Mouse (Mus musculus) c-Kit-positive CD71-positive TER-119-negative erythroid progenitor cells, embryonic 14.5 days (primary cell): ENCODE measurements at regions not wholly inside any gene's neighbourhood (a gene's known extent, or its start where the extent isn't known, plus 50 kb on each side); places are given as distances from the start of the nearest gene placed in this dataset.

Source experiments
- DNase-seq: peaks from one replicate; pipeline ENCODE4 v3.0.0-alpha.2; 2013; ENCODE audit warnings: low read depth

DNA sequence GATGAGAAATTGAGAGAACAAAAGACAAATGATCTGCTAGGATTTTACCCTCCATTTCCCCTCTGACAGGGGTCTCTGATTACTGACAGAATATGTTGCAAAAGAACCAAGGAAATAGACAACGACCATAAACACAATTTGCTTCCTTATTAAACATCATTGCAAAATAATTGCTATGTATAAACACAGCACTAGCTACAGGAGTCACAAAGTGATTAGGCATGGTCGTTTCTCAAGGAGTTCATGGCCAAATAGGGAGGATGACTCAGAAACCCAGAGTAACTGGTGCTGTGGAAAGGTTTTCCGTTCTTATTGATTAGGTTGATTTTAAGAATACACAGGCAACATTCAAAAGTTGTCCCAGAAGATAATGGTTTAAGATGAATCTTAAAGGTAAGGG lies 180.4 kb downstream of the Gm12728 start:
- no peak for DNase-seq

GRCm38 (mm10) chr4:105972736-105973135 lies 183.1 kb downstream of the Gm12728 start:
- no peak for DNase-seq

DNA sequence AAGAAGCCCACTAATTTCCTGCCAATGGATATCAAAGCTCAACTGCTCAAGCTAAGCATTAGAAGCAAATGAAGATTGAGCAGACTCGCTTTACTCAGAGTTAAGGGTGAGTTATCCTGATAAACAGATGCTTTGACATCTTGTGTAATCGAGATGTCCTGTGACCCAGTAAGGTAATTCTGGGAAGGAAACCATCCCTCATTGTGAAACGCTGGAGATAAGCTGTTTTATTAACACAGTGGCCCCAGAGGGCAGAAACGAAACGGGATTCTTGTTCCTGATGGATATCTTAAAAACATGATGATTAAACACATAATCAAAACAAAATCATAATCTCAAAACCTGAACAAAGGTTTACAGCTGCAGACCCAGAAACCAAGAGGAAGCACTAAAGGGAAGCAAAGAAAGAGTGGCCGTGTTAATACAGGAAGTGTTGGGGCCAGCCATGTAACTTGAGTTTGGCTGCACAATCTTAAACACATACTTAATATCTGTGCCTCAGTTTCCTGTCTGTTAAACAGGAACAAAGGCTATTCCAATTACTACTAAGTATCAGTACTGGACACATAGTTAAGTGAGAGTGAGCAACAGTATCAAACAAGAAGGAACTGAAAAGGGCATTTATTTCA lies 184.2 kb downstream of the Gm12728 start:
- no peak for DNase-seq

- DNase-seq: no peak
Observed at GRCm38 (mm10) chr4:105974948-105975347, 185.3 kb downstream of the Gm12728 start.

DNA sequence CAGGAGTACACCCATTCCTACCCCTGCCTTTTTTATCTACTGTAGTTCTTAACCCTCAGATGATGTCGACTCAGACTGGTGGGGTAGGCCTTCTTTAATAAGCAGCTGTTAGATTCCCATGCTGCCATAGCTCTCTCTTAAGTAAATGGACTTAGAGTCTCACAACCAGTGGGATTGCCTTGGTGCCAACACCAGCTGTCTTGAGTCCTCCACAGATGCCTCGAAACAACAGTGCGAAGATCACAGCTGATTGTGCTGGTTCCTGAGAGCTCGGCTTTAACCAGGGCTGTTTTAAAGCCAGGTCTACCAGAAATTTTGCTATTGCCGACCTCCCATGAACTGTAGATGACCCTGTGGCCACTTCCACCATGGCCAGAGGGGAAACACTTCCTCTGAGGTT lies 189.4 kb downstream of the Gm12728 start:
- DNase-seq: no peak

GRCm38 (mm10) chr4:105983018-105983417 lies 193.3 kb downstream of the Gm12728 start:
- no peak for DNase-seq

- no peak for DNase-seq
Observed at GRCm38 (mm10) chr4:105987963-105988602, 198.4 kb downstream of the Gm12728 start.

GRCm38 (mm10) chr4:105992581-105993127 lies 203.0 kb downstream of the Gm12728 start:
- DNase-seq: no peak

- DNase-seq: no peak
Observed at GRCm38 (mm10) chr4:105994390-105994798, 204.7 kb downstream of the Gm12728 start.

DNA sequence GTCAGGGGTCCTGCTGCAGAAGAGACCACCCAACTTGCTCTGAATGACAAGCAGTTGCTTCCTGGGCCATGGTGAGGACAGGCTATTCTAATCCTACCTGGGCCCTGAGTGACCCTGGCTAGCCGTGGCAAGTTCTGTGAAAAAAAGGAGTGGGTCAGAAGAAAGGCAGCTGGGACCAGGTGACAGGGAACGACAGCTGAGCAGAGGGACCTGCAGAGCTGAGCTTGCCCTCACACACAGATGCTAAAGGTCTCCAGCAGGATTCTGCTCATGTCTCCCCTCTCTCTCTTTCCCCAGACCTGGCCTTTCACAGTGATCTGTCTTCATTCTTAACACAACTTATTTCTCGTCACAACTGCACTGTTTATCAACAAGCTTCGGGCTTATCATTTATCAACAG lies 206.4 kb downstream of the Gm12728 start:
- DNase-seq: no peak

DNA sequence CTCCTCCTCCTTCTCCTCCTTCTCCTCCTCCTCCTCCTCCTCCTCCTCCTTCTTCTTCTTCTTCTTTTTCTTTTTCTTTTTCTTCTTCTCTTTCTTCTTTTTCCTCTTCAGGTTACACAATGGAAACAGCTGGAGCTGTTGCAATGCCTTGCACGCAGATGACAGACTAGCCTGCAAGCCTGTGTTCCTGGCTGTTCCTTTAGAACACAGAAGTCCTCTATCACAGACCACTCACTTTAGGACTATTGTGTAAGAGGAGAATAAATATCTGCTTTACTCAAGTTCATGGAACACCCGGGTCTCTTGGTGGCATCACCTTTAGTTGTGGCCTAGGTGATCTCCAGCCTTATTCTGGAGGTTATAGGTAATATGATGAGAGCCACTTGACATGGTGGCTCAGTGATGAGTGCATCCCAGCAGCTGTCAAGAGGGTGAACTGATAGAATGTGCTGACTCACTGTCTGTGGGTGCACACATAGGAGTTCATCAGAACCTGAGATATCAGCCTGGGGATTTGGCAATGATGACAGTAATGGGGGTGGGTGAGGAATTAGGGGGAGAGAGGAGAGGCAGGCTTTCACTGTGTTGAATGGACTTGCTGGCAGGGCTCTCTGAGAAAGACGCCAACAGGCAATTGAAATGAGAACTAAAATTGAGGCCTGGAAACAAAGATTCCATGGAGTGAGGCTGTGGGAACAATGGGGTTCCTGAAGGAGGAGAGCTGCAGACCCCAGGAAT lies 207.4 kb downstream of the Gm12728 start:
- no peak for DNase-seq

- no peak for DNase-seq
Observed at GRCm38 (mm10) chr4:106002516-106002915, 212.8 kb downstream of the Gm12728 start.

DNA sequence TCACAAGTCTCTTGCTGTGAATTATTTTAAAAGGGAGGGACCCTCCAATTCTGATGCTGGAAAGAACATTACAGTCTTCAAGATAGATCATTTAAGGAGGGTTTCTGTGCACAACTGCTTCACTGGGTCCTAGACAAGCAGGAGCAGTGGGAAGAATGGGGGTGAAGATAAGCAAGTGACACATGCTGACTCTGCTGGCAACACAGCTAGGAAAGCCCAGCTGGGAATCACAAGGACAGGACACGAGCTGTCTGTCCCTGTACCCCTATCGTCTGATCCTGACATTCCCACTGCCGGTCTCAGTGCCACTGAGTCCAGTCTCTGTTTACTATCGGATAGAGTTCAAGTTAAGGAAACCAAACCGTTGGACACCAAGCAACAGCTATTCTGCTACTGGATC lies 216.3 kb downstream of the Gm12728 start:
- no peak for DNase-seq

DNA sequence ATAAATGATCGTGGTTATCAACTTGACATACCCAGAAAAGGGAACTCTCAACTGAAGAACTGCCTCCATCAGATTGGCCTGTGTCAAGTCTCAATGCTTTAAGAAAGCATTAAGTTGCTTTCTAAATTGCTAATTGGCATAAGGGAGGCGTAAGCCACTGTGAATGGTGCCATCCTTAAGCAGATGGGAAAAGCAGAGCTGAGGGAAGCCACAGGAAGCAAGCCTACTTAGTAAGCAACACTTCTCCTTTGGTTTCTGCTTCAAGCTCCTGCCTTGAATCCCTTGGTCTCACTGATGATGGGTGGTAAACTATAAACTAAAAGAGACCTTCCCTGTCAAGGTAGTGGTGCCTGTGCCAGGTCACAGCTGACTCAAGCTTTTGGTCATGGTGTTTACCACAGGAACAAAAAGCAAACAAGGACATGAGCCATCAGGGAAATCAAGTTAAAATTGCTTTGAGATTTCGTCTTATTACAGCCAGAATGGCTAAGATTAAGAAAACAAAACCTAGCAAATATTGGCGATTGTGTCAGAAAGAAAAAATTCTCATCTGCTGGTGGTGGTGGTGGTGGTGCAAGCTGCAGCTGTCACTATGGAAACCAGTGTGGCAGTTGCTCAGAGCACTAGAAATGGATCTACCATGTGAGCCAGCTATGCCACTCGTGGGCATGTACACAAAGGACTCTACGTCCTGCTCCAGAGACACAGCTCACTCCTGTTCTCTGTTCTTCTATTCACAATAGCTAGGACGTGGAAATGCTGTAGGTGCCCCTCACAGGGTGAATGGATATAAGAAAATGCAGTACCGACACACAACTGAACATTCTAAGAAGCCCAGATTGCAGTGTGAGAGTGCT lies 217.9 kb downstream of the Gm12728 start:
- DNase-seq: no peak

GRCm38 (mm10) chr4:106017065-106017646 lies 227.5 kb downstream of the Gm12728 start:
- DNase-seq: no peak

DNA sequence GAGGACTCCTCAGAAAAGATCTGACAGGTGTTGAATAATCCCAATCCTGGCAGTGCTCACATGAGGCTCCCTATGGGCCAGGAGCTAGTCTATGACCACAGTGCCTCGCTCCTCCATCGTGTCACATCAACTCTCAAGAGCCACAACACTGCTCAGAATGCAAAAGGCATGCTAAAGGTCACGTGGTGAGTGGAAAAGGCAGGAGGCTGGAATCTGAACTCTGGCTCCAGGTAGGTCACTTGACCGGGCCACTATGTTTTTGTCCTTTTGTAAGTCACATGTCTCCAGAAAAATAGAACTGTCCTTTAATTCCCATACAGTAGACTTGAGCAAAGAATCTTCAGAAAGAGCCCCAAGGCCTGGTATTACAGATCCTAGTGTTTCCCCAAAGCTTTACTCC lies 229.3 kb downstream of the Gm12728 start:
- no peak for DNase-seq

DNA sequence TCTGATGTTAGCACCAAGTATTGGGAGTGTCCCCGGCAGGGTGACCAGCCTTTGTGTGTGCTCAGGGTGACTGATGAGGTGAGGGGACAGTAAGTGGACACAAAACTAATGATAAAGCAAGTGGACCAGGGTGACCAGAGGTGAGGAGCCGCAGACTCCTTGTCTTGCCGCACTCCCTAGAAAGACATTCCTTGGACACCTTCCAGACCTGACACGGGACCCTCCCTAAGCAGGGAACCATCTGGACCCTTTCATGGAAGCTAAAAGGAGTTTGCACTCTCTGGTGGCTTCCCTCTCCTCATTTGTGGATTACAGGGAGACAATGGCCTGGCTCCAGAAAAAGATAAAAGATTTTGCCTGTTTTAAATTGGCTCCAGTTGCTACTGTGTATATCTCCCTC lies 230.7 kb downstream of the Gm12728 start:
- DNase-seq: no peak

DNA sequence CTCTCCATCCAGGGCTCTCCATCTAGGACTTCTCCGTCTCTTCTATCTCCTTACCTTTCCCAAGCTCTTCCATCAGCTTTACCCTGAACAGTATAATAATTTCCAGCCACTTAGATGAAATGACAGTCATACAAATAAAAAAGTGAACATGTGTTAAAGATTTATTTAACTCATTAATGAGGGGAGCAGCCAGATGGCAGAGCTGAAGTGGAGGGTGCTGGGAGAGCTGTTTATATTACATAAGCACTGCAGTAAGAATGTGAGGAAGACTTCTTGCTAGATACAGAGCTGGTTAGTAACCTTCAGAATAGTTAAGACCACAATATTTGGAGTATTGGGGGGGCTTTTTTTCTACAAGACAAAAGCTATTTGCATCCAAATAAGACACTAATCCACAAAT lies 234.9 kb downstream of the Gm12728 start:
- DNase-seq: no peak

DNA sequence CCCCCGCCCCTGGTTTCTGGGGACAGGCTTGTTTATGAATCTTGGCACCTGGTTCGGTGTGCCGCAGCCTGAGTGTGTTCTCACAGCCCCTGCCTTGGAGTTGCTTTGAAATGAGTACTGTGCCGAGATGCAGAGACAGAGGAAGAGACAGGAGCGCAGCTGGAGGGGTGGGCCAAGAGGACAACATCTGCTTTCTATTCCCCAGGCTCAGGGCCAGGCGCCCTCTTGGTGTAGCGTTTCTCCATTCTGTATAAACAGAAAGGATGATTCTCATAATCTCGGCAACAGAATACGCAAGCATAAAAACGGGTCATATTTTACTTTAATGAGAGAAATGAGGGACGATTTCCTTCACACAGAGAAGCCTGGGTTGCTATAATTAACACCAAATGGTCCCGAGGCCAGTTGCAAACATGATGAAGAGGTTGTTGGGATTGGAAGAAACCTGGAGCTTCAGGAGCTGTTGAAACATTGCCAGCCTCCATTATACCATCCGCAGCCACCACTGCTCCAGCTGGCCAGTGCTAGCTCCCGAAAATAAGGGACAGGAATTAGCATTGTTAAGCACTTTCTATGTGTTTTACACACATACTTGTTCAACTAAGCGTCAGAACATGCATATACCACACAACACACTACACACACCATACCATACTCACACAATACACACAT lies 236.4 kb downstream of the Gm12728 start:
- DNase-seq: no peak

GRCm38 (mm10) chr4:106040376-106040775 lies 250.7 kb downstream of the Gm12728 start:
- no peak for DNase-seq

GRCm38 (mm10) chr4:106042456-106042855 lies 252.8 kb downstream of the Gm12728 start:
- DNase-seq: no peak
